Mouse (Mus musculus): ENCODE measurements around the gene Rrm2. TPM values are rescaled to one million over a fixed set of nuclear protein-coding genes. Genes with fewer than 3 reads are reported as not detected.

The Rrm2 gene
- total RNA-seq, 4 experiments from 2014 or later: 1.3 to 2.2 (median 1.4) TPM

GRCm38 (mm10) chr12:24746579-24747296, 38.7 kb downstream of the Rrm2 start:
- DNase-seq (ENCODE audit: low spot score in 2 of 2): no peak

- DNase-seq (ENCODE audit: low spot score in 2 of 2): no peak
Measured at GRCm38 (mm10) chr12:24747297-24747696, 39.3 kb downstream of the Rrm2 start.

DNA sequence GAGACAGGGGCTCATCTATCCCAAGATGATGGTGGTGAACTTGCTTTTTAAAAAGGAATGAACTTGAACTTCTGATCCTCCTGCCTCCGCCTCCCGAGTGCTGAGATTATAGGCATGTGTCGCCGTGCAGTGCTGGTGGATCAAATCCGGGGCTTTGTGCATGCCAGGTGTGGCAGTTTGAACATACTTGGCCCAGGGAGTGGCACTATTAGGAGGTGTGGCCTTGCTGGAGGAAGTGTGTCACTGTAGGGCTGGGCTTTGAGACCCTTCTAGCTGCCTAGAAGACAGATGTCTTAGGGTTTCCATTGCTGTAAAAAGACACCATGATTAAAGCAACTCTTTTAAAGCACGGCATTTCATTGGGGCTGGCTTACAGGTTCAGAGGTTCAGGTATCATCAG, 42.5 kb downstream of the Rrm2 start:
- DNase-seq (ENCODE audit: low spot score in 2 of 2): no peak

- no peak for DNase-seq (ENCODE audit: low spot score in 2 of 2)
Measured at GRCm38 (mm10) chr12:24753680-24754079, 45.6 kb downstream of the Rrm2 start.

- DNase-seq (ENCODE audit: low spot score in 2 of 2): no peak
Measured at GRCm38 (mm10) chr12:24754693-24755092, 46.7 kb downstream of the Rrm2 start.

DNA sequence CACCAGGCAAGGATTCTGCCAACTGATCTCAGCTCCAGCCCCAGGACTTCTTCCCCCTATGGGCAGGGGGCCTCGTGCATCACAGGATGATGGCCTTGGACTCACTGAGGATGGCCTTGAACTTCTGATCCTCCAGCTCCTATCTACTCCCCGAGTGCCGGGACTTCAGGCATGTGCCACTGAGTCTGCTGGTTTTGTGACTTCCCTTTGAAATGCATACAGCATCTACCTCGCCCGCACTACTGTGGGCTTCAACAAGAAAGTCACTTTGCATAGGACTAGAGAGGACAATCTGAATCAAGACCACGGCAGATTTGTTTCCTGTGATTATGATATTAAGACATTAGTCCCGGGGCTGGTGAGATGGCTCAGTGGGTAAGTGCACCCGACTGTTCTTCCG, 47.4 kb downstream of the Rrm2 start:
- no peak for DNase-seq (ENCODE audit: low spot score in 2 of 2)

GRCm38 (mm10) chr12:24757387-24757786, 49.3 kb downstream of the Rrm2 start:
- DNase-seq (ENCODE audit: low spot score in 2 of 2): no peak

- peak in 1 of 2 experiments; percentile 10 for DNase-seq (ENCODE audit: low spot score in 2 of 2)
Measured at GRCm38 (mm10) chr12:24758374-24758773, 50.3 kb downstream of the Rrm2 start.

GRCm38 (mm10) chr12:24762253-24762652, 54.2 kb downstream of the Rrm2 start:
- no peak for DNase-seq (ENCODE audit: low spot score in 2 of 2)

Other genes starting within 250 kb of the Rrm2 start
- gene Taf1b, start 209.9 kb upstream of the Rrm2 start, total RNA-seq (2022): 10 to 100 TPM; 31.8 to 38.0 (median 32.7) TPM
- 10 to 100 TPM; 21.8 to 28.0 (median 24.9) TPM for gene Grhl1, start 136.0 kb upstream of the Rrm2 start, total RNA-seq (2022)
- gene Klf11, start 57.0 kb upstream of the Rrm2 start, total RNA-seq (2022): 1 to 10 TPM; 4.5 to 5.6 (median 5.2) TPM
- gene Cys1, start 26.4 kb upstream of the Rrm2 start, total RNA-seq (2022): 10 to 100 TPM; 13.5 to 35.1 (median 25.8) TPM
- 10 to 100 TPM; 72.1 to 87.1 (median 83.2) TPM for gene Mboat2, start 122.6 kb downstream of the Rrm2 start, total RNA-seq (2022)